Mouse (Mus musculus): ENCODE results near the gene Tead2.

DNA sequence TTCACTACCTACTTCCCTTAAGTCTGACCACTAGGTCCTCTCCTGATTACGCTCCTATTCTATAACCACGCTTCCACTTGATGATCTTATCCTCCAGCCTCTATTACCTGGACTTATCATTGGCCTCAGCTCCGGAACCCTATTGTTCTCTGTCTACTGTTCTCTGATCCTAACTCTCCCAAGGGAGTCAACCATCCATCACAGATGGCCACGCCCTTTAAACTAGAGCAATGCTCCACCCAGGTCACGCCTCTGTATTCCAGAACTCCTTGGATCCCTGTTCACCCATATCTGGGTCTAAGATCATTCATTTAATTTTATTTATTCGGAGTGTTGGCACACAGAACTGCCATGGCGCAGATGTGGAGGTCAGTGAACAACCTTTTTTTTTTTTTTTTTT is 3.2 kb upstream of the Tead2 start:
- TF ChIP-seq TAL1 (IDR thresholded peaks at IDR 0.05; ENCODE audit: low read length), result no peak
- TF ChIP-seq GATA1 (IDR thresholded peaks at IDR 0.05; ENCODE audit: low read length), result no peak
